Mouse (Mus musculus) stomach, postnatal 0 days (tissue): Measurements from ENCODE around the gene Otop2.

Source experiments
- CTCF ChIP-seq: IDR thresholded peaks from 2 replicates; pipeline ENCODE4 v1.5.1; 2016; ENCODE audit warnings: antibody characterized with exemption, low read depth, mild to moderate bottlenecking, moderate library complexity
- EP300 ChIP-seq: optimal IDR thresholded peaks from 2 replicates; pipeline ENCODE3; 2016; ENCODE audit warnings: antibody characterized with exemption

DNA sequence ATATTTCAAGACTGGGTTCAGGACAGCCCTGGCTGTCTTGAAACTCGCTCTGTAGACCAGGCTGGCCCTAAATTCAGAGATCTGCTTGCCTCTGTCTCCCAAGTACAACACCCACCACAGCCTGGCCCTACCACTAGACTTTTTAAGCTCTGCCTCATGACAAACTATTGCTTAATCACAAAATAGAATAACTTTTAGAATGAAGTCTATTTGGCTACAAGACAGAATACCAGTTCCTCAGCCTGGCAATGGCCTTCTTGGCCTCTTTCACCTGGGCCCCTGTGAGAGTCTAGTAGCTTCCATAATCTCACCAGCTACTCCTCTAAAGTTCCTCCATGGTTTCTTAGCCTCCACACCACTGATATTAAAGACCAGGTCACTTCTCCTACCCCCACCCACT, 16.6 kb upstream of the Otop2 start:
- TF ChIP-seq CTCF = no peak
- TF ChIP-seq EP300 = no peak
